Mouse (Mus musculus) lung, postnatal 0 days (tissue): ENCODE measurements at regions not wholly inside any gene's neighbourhood (a gene's known extent, or its start where the extent isn't known, plus 50 kb on each side); places are given as distances from the start of the nearest gene placed in this dataset.

ENCODE experiments used
- ATAC-seq: fragments of 200-750 bp; cut with Nextera tagmentation; 2 replicates; pipeline ENCODE4 v1.8.0; 2017; ENCODE audit warnings: moderate library complexity
- DNase-seq: peaks from one replicate; pipeline ENCODE4 v3.0.0-alpha.2; 2016; ENCODE audit warnings: low spot score
- H3K27ac ChIP-seq: fragments of 300-500 bp; sonication (generic); 2 replicates; pipeline ENCODE4 v1.5.1; 2014; ENCODE audit warnings: antibody characterized with exemption, mild to moderate bottlenecking, low read length, mixed read lengths
- H3K27me3 ChIP-seq: fragments of 300-500 bp; sonication (generic); replicated peaks from 2 replicates; pipeline ENCODE4 v1.6.1; 2014; ENCODE audit warnings: low read length, mixed read lengths; ENCODE audit not compliant: insufficient read depth
- H3K36me3 ChIP-seq: fragments of 300-500 bp; sonication (generic); 2 replicates; pipeline ENCODE4 v1.6.1; 2014; ENCODE audit warnings: low read length, mixed read lengths; ENCODE audit not compliant: insufficient read depth
- H3K4me1 ChIP-seq: fragments of 300-500 bp; sonication (generic); 2 replicates; pipeline ENCODE4 v1.6.1; 2014; ENCODE audit warnings: antibody characterized with exemption, low read depth, low read length, mixed read lengths; ENCODE audit not compliant: insufficient read depth
- H3K4me2 ChIP-seq: fragments of 300-500 bp; sonication (generic); replicated peaks from 2 replicates; pipeline ENCODE4 v1.6.1; 2014; ENCODE audit warnings: low read depth, mild to moderate bottlenecking, low read length, moderate library complexity, mixed read lengths
- H3K4me3 ChIP-seq: fragments of 300-500 bp; sonication (generic); 2 replicates; pipeline ENCODE4 v1.5.1; 2014; ENCODE audit warnings: low read depth, low read length
- H3K9ac ChIP-seq: fragments of 300-500 bp; sonication (generic); replicated peaks from 2 replicates; pipeline ENCODE4 v1.6.1; 2014; ENCODE audit warnings: low read depth, mild to moderate bottlenecking
- H3K9me3 ChIP-seq: fragments of 300-500 bp; sonication (generic); 2 replicates; pipeline ENCODE4 v1.6.1; 2016; ENCODE audit warnings: low read length, mixed read lengths
- CTCF ChIP-seq: IDR thresholded peaks from 2 replicates; pipeline ENCODE4 v1.5.1; 2016; ENCODE audit warnings: antibody characterized with exemption, mild to moderate bottlenecking
- EP300 ChIP-seq: IDR thresholded peaks from 2 replicates; pipeline ENCODE4 v1.6.1; 2016; ENCODE audit warnings: antibody characterized with exemption, mild to moderate bottlenecking, control low read depth
- WGBS: fragments of 180-500 bp; shearing (Covaris S2); extraction: QIAGEN DNeasy Blood & Tissue Kit; methylation state at CpG from one replicate; pipeline ENCODE4 v1.1.7; 2014; 5-methylcytosine and 5-hydroxymethylcytosine counted together

DNA sequence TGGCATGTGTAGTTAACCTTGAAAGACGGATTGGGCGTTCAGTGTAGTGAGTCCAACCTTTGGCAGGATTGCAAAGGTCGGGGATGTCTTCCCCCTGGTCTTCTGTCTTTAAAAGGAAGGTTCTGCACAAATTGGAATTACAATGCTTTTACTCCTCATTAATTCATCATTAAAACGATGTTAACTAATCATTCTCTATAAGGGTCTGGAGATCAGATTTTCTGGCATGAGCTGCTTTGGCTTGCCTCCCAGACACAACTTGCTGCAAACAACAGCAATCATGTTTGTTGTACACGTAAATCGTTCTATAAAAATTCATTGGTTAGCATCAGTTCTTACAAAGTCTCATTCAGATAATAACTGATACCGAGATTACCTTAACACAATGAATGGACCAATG, 315.9 kb downstream of the Tfec start:
- ATAC-seq (no peak), DNase-seq (no peak)
- TF ChIP-seq CTCF (no peak), EP300 (no peak)
- no peaks in the 10 kb centered on the region for H3K27me3 ChIP-seq
- no peaks in the 10 kb centered on the region for H3K36me3 ChIP-seq
- H3K9me3 ChIP-seq, result no peaks in the 10 kb centered on the region
- no peak overlapping the region for H3K4me2 ChIP-seq
- no peak overlapping the region for H3K9ac ChIP-seq
- WGBS, result 65% methylated on average over 7 of the region's 7 CpGs
- H3K4me1 ChIP-seq, result no peaks in the 10 kb centered on the region
- no peak overlapping the region for H3K27ac ChIP-seq
- no peak overlapping the region for H3K4me3 ChIP-seq

DNA sequence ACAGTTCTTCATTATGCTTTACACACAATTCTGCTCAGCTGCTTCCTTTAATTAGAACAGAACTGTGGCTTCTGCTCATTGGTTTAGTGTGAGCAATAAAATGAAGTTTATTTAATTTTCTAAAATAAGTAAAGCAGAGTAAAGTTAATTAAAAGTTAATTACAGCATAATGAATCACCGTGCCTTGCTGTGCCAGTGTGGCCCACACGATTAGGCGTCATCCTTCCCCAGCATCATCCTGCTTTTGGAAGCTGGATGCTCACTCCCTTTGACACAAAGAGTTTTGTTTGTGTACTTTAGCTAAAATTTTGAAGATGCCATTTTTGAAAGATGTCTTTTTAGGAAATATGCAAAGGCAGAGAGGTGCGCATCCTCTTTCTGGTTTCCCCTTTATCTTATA, 316.4 kb downstream of the Tfec start:
- Histone ChIP-seq H3K9me3 (no peaks in the 10 kb centered on the region), H3K4me3 (no peak overlapping the region), H3K9ac (no peak overlapping the region), H3K27me3 (no peaks in the 10 kb centered on the region), H3K4me2 (no peak overlapping the region), H3K36me3 (no peaks in the 10 kb centered on the region), H3K27ac (no peak overlapping the region), H3K4me1 (no peaks in the 10 kb centered on the region)
- ATAC-seq (no peak), DNase-seq (no peak)
- TF ChIP-seq EP300 (no peak), CTCF (no peak)
- 89% methylated on average over 4 of the region's 4 CpGs for WGBS

DNA sequence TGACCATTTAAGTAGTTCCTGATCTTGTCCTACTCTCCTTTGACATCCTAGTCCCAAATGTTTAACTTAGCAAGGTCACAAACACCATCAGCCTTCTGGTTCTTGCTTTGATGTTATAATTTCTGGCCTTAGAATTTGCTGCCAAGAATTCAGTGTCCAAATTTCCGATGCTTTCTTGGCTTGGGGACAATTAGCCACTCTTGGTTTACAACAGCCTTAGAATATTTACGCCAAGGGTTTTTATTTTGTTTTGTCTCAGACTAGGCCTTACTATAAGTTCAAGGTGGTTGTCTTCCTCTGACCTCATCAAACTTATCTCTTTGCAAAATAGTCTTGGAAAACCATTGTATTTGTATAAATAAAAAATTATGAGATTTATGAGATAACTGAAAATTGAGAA, 322.4 kb downstream of the Tfec start:
- Histone ChIP-seq H3K4me2 (no peak overlapping the region), H3K9me3 (no peaks in the 10 kb centered on the region), H3K4me1 (no peaks in the 10 kb centered on the region), H3K27me3 (no peaks in the 10 kb centered on the region), H3K36me3 (no peaks in the 10 kb centered on the region), H3K4me3 (no peak overlapping the region), H3K27ac (no peak overlapping the region), H3K9ac (no peak overlapping the region)
- TF ChIP-seq CTCF (no peak), EP300 (no peak)
- DNase-seq, result no peak
- no peak for ATAC-seq
- 32% methylated on average over 2 of the region's 2 CpGs for WGBS

DNA sequence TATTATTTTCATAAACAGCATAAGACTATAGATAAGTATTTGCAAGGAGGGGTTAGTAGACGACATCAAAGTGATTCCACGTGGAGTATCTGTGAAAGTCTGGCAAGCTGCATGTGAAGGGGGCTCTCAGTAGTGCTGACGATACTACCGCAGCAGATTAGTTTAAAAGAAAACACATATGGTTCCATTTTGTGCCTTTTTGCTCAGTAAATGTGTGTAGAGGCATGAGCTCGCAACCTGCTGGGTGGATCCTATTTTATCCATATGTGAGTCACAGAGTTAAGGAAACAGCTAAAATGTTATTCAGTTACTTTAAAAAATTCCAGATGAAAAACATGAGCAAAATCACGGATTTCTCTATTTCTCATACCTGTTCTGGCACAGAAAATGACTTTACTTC, 325.4 kb downstream of the Tfec start:
- ATAC-seq (no peak), DNase-seq (no peak)
- no peak overlapping the region for H3K9ac ChIP-seq
- H3K4me3 ChIP-seq, result no peak overlapping the region
- WGBS, result 75% methylated on average over 6 of the region's 6 CpGs
- H3K36me3 ChIP-seq, result no peaks in the 10 kb centered on the region
- TF ChIP-seq EP300, result no peak
- no peak for TF ChIP-seq CTCF
- no peak overlapping the region for H3K4me2 ChIP-seq
- H3K4me1 ChIP-seq, result no peaks in the 10 kb centered on the region
- H3K27me3 ChIP-seq, result no peaks in the 10 kb centered on the region
- H3K9me3 ChIP-seq, result no peaks in the 10 kb centered on the region
- no peak overlapping the region for H3K27ac ChIP-seq

DNA sequence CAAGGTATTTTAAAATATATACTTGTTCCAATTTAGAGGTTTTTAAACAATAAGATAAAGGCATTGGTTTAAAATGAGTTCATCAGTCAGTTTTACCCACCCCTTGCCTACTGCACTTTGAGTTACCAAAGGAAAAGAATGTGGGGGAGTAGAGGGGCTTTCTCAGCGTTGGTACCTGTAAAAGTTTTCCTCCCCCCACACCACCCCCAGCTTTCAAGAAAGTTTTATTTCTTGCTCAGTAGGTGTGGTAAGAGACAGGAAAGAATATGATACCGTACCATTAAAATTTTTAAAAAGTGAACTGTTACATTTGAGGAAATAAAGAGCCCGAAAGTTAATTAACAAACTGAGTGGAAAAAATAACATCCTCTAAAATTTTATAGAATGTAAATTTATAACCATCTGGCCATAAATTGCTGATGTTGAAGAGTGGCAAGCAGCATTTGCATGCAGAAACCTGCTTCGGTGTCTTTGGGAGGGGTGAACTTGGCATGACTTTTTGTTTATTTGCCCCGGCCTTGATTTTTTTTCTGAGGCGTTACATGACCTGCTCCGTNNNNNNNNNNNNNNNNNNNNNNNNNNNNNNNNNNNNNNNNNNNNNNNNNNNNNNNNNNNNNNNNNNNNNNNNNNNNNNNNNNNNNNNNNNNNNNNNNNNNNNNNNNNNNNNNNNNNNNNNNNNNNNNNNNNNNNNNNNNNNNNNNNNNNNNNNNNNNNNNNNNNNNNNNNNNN, 346.1 kb downstream of the Tfec start:
- TF ChIP-seq EP300 (no peak), CTCF (no peak)
- no peak for ATAC-seq
- Histone ChIP-seq H3K27me3 (no peaks in the 10 kb centered on the region), H3K4me2 (no peak overlapping the region), H3K27ac (no peak overlapping the region), H3K9me3 (no peaks in the 10 kb centered on the region), H3K36me3 (no peaks in the 10 kb centered on the region), H3K9ac (no peak overlapping the region), H3K4me3 (no peak overlapping the region), H3K4me1 (no peaks in the 10 kb centered on the region)
- 38% methylated on average over 7 of the region's 7 CpGs for WGBS
- DNase-seq, result no peak

DNA sequence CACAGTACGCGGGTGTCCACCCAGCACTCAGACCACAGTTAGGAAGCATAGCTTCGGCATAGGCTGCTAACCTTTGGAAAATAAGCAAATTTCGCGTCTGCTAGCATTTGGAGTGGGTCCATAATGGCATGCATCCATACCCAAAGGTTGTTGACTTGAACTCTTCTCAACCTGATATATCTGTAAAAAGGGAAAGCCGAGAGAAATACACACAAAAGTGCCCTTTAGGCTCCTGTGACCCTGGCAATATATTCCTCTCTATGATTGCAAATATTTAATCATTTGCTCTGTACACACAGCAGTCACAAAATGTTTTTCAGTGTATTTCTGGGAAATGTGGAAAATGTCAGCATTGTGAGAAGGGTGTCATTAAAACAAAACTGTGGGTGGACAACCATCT, 347.1 kb downstream of the Tfec start:
- Histone ChIP-seq H3K36me3 (no peaks in the 10 kb centered on the region), H3K9ac (no peak overlapping the region), H3K9me3 (no peaks in the 10 kb centered on the region), H3K4me1 (no peaks in the 10 kb centered on the region), H3K4me2 (no peak overlapping the region), H3K27me3 (no peaks in the 10 kb centered on the region), H3K27ac (no peak overlapping the region), H3K4me3 (no peak overlapping the region)
- TF ChIP-seq CTCF (no peak), EP300 (no peak)
- 79% methylated on average over 6 of the region's 6 CpGs for WGBS
- DNase-seq (no peak), ATAC-seq (no peak)

DNA sequence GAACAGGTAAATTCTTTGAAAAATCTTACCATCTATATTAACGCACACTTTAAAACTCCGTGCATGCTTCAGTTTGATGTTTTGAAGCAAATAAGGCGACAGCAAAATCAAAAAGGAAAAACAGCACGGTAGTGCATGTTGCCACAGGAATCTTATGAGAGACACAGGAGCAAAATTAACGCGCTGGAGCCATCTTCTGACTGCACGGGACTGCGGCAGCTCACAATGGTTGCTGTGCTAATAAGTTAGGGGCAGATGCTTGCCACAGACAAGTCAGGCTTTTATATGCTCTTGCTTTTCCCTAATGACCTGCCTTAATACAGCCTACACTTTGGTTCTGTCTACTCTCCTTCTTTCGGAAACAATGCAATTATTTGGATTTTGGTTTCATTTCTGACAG, 347.8 kb downstream of the Tfec start:
- no peaks in the 10 kb centered on the region for H3K27me3 ChIP-seq
- no peak overlapping the region for H3K27ac ChIP-seq
- no peaks in the 10 kb centered on the region for H3K4me1 ChIP-seq
- ATAC-seq (no peak), DNase-seq (no peak)
- H3K4me2 ChIP-seq, result no peak overlapping the region
- no peak overlapping the region for H3K4me3 ChIP-seq
- WGBS, result 70% methylated on average over 9 of the region's 9 CpGs
- H3K36me3 ChIP-seq, result no peaks in the 10 kb centered on the region
- TF ChIP-seq CTCF (peak; percentile 34), EP300 (no peak)
- H3K9me3 ChIP-seq, result no peaks in the 10 kb centered on the region
- H3K9ac ChIP-seq, result no peak overlapping the region
